Mouse (Mus musculus) urinary bladder, postnatal 25 days (tissue): ENCODE measurements at regions not wholly inside any gene's neighbourhood (a gene's known extent, or its start where the extent isn't known, plus 50 kb on each side); places are given as distances from the start of the nearest gene placed in this dataset.

Source experiments
- DNase-seq: peaks from one replicate; pipeline ENCODE4 v3.0.0; 2022; ENCODE audit warnings: low spot score

DNA sequence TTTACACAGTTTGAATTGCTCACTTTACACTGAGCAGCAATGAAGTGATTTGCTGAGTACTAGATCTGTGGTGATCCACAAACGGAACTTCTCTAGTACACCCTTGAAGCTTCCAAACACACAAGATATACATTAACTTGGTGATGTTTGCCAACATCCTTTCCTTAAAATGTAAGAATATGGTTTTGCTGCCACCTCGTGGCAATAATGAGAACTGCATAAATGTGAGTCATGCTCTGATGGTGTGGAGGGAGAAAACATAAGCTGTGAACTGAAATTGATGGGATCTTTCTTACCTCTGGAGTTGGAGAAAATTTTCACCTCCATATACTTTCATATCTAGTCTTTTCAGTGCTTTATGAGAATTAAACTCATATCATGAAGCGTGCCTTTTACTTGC, 51.6 kb downstream of the Bex3 start:
- DNase-seq: peak; percentile 42

DNA sequence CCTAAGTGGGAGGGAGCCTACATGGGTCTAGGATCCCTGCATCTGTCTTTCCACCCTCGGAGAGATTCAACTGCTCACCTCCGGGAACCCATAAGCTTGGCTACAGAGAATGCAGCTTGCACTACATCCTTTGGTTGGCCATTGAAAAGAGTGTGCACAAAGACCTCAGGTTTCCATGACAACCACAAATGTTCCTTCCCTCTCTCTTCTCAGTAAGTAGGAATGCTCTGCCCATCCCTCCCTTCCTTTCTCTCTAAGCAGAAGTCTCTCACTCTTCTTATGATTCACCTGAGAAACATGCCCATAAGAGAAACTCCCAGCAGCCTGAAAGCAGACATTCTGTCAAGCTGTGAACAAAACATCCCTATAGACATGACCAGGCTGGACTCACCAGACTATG, 95.8 kb downstream of the Bex3 start:
- DNase-seq: no peak
